Mouse (Mus musculus) limb, embryonic 10.5 days (tissue): ENCODE measurements around the gene Ktn1. TPM values are rescaled to one million over a fixed set of nuclear protein-coding genes. Genes with fewer than 3 reads are reported as not detected.

Experiments
- DNase-seq: peaks from one replicate; pipeline ENCODE4 v3.0.0-alpha.2; 2017; ENCODE audit warnings: low spot score
- H3K27ac ChIP-seq: fragments of 300-500 bp; sonication (generic); 2 replicates; pipeline ENCODE4 v1.5.1; 2016; ENCODE audit warnings: mild to moderate bottlenecking
- H3K27me3 ChIP-seq: fragments of 300-500 bp; sonication (generic); 2 replicates; pipeline ENCODE4 v1.6.1; 2016; ENCODE audit warnings: low read depth, mild to moderate bottlenecking; ENCODE audit not compliant: poor library complexity, severe bottlenecking
- H3K36me3 ChIP-seq: fragments of 300-500 bp; sonication (generic); 2 replicates; pipeline ENCODE4 v1.6.1; 2016; ENCODE audit warnings: mild to moderate bottlenecking, moderate library complexity
- H3K4me1 ChIP-seq: fragments of 300-500 bp; sonication (generic); 2 replicates; pipeline ENCODE4 v1.6.1; 2016
- H3K4me3 ChIP-seq: fragments of 300-500 bp; sonication (generic); 2 replicates; pipeline ENCODE4 v1.5.1; 2016; ENCODE audit warnings: mild to moderate bottlenecking, moderate library complexity
- H3K9me3 ChIP-seq: fragments of 300-500 bp; sonication (generic); replicated peaks from 2 replicates; pipeline ENCODE4 v1.6.1; 2016; ENCODE audit warnings: mild to moderate bottlenecking
- WGBS: fragments of 180-500 bp; shearing (Covaris S2); methylation state at CpG from one replicate; pipeline ENCODE4 v1.1.7; 2016; 5-methylcytosine and 5-hydroxymethylcytosine counted together
- polyA plus RNA-seq: library from polyadenylated mRNA; unstranded; fragments of >200 nt; fragmentation: Nextera tagmentation; extraction: Ambion mirVana; gene quantifications from 2 replicates; pipeline ENCODE4 v1.2.1, GENCODE M21; 2016

Gene Ktn1
- polyA plus RNA-seq, 1 experiment from 2014 or later = 55.9 TPM

DNA sequence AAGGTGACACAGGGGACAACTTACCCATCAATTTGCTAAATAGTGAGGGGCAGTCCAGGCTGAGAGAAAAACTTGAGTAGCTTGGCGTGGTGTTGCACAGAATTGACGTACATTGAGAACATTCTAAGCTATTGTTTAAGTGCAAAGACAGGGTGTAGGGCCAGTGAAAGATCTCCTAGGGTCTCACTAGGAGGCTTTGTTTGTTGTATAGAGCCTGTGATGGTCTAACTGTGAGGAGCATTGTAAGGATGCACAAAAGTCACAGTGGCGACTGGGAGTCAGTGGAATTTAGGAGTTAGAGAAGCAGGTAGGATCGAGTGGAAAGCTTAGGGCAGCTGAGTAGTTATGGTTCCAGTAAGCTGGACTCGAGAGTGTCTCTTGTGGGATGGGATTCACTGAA, 50.9 kb downstream of the Ktn1 start:
- Histone ChIP-seq H3K36me3 (peaks cover 82% of the 10 kb centered on the region), H3K27ac (no peak overlapping the region), H3K4me1 (no peaks in the 10 kb centered on the region), H3K27me3 (no peaks in the 10 kb centered on the region), H3K4me3 (no peak overlapping the region), H3K9me3 (no peaks in the 10 kb centered on the region)
- DNase-seq = no peak
- 87% methylated on average over 5 of the region's 5 CpGs for WGBS

- no peaks in the 10 kb centered on the region for H3K27me3 ChIP-seq
- 0 out of 2 replicates have a peak, but pooled peaks cover 3% of the 10 kb centered on the region for H3K4me1 ChIP-seq
- H3K9me3 ChIP-seq = no peaks in the 10 kb centered on the region
- 91% methylated on average over 3 of the region's 3 CpGs for WGBS
- H3K27ac ChIP-seq = no peak overlapping the region
- H3K36me3 ChIP-seq = peaks cover 84% of the 10 kb centered on the region
- no peak for DNase-seq
- H3K4me3 ChIP-seq = no peak overlapping the region
Measured at GRCm38 (mm10) chr14:47709546-47709945, 61.3 kb downstream of the Ktn1 start.

DNA sequence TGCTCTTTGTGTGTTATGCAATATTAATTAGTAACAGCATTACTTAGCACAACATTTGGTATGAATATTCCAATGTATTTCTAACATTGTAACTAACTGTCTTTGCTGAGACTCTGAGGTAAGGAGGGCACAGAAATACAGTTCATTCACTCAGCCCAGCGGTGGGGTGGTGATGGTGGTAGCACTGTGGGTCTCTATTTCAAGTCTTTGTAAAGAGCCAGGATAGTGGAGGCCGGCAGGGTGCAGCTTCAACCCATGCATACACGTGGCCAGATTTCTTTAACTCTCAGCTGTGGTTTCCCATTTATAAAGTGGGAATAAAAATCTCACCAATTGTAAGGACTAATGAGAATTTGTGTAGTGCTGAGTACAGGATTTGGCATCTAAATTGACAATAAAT, 67.5 kb downstream of the Ktn1 start:
- Histone ChIP-seq H3K4me1 (0 out of 2 replicates have a peak, but pooled peaks cover 3% of the 10 kb centered on the region), H3K27ac (no peak overlapping the region), H3K27me3 (no peaks in the 10 kb centered on the region), H3K9me3 (no peaks in the 10 kb centered on the region), H3K36me3 (peaks cover 64% of the 10 kb centered on the region), H3K4me3 (no peak overlapping the region)
- DNase-seq = no peak
- 91% methylated on average over 3 of the region's 3 CpGs for WGBS

- no peaks in the 10 kb centered on the region for H3K9me3 ChIP-seq
- H3K4me1 ChIP-seq = no peaks in the 10 kb centered on the region
- DNase-seq = no peak
- H3K27ac ChIP-seq = no peak overlapping the region
- no peaks in the 10 kb centered on the region for H3K27me3 ChIP-seq
- H3K4me3 ChIP-seq = no peak overlapping the region
- 90% methylated on average over 14 of the region's 14 CpGs for WGBS
- H3K36me3 ChIP-seq = peaks cover 60% of the 10 kb centered on the region
Measured at GRCm38 (mm10) chr14:47717916-47718606, 69.8 kb downstream of the Ktn1 start.

DNA sequence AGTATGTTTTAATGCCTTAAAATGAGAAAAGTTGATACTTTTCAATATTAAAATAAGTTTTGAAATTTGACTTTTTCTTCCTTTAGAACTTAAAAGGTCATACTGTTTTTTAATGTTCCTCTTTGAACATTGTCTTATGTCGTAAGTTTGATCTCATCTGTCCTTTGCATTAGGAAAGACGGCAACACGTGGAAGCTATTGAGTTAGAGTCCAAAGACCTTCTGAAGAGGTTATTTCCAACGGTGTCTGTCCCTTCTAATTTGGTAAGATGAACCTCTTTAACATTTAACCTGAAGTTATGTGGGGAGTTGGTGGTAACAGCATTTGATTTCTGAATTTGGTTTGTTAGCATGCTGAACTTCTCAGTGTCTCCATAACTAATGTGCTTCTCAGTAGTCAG, 71.8 kb downstream of the Ktn1 start:
- H3K27ac ChIP-seq = no peak overlapping the region

GRCm38 (mm10) chr14:47723035-47723434, 74.8 kb downstream of the Ktn1 start:
- no peaks in the 10 kb centered on the region for H3K9me3 ChIP-seq
- H3K36me3 ChIP-seq = peaks cover 79% of the 10 kb centered on the region
- H3K27ac ChIP-seq = no peak overlapping the region
- no peak for DNase-seq
- H3K27me3 ChIP-seq = no peaks in the 10 kb centered on the region
- H3K4me1 ChIP-seq = no peaks in the 10 kb centered on the region
- no peak overlapping the region for H3K4me3 ChIP-seq

More for the DNA sequence above, 71.8 kb downstream of the Ktn1 start:
- DNase-seq = no peak
- H3K27me3 ChIP-seq = no peaks in the 10 kb centered on the region
- H3K9me3 ChIP-seq = no peaks in the 10 kb centered on the region
- H3K4me1 ChIP-seq = no peaks in the 10 kb centered on the region
- no peak overlapping the region for H3K4me3 ChIP-seq
- WGBS = 92% methylated on average over 4 of the region's 4 CpGs
- peaks cover 69% of the 10 kb centered on the region for H3K36me3 ChIP-seq

GRCm38 (mm10) chr14:47728594-47728993, 80.3 kb downstream of the Ktn1 start:
- H3K27me3 ChIP-seq = no peaks in the 10 kb centered on the region
- DNase-seq = no peak
- no peaks in the 10 kb centered on the region for H3K9me3 ChIP-seq
- no peaks in the 10 kb centered on the region for H3K4me1 ChIP-seq
- no peak overlapping the region for H3K27ac ChIP-seq
- no peak overlapping the region for H3K4me3 ChIP-seq
- H3K36me3 ChIP-seq = peaks cover 97% of the 10 kb centered on the region
- 94% methylated on average over 1 of the region's 1 CpGs for WGBS

GRCm38 (mm10) chr14:47735354-47735753, 87.1 kb downstream of the Ktn1 start:
- H3K36me3 ChIP-seq = peaks cover 82% of the 10 kb centered on the region

DNA sequence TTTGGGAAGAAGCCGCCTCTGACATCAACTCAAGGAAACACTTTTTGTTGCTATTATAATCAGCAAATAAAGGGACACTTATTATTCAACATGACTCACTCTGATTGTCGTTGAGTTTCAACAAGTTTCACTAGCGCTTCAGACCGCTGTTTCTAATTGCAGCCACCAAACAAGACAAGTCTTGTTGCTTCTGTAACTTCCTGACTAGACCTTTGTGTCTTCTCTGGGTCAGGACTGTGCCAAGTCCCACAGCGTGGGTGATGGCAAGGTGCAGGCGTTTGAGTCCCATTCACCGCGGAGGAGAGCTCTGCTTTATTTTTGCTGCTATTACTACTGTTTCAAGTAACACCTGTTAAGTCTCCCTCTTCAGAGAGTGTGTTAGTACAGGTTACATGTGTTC, 88.2 kb downstream of the Ktn1 start:
- H3K9me3 ChIP-seq = no peaks in the 10 kb centered on the region
- H3K27ac ChIP-seq = no peak overlapping the region
- H3K4me1 ChIP-seq = no peaks in the 10 kb centered on the region
- no peak for DNase-seq
- WGBS = 98% methylated on average over 8 of the region's 8 CpGs
- H3K4me3 ChIP-seq = no peak overlapping the region
- H3K36me3 ChIP-seq = peaks cover 77% of the 10 kb centered on the region
- no peaks in the 10 kb centered on the region for H3K27me3 ChIP-seq

More at GRCm38 (mm10) chr14:47735354-47735753, 87.1 kb downstream of the Ktn1 start:
- no peaks in the 10 kb centered on the region for H3K4me1 ChIP-seq
- H3K4me3 ChIP-seq = no peak overlapping the region
- DNase-seq = no peak
- H3K27ac ChIP-seq = no peak overlapping the region
- H3K9me3 ChIP-seq = no peaks in the 10 kb centered on the region
- 93% methylated on average over 12 of the region's 12 CpGs for WGBS
- no peaks in the 10 kb centered on the region for H3K27me3 ChIP-seq

GRCm38 (mm10) chr14:47740316-47740996, 92.2 kb downstream of the Ktn1 start:
- Histone ChIP-seq H3K9me3 (no peaks in the 10 kb centered on the region), H3K4me1 (peaks cover 7% of the 10 kb centered on the region), H3K27ac (no peak overlapping the region), H3K27me3 (no peaks in the 10 kb centered on the region), H3K36me3 (peaks cover 45% of the 10 kb centered on the region), H3K4me3 (no peak overlapping the region)
- WGBS = 91% methylated on average over 5 of the region's 5 CpGs
- no peak for DNase-seq

- no peak for DNase-seq
- Histone ChIP-seq H3K27me3 (no peaks in the 10 kb centered on the region), H3K9me3 (no peaks in the 10 kb centered on the region), H3K27ac (no peak overlapping the region), H3K4me1 (peaks cover 7% of the 10 kb centered on the region), H3K4me3 (no peak overlapping the region), H3K36me3 (peaks cover 39% of the 10 kb centered on the region)
- 94% methylated on average over 2 of the region's 2 CpGs for WGBS
Measured at GRCm38 (mm10) chr14:47741046-47741445, 92.8 kb downstream of the Ktn1 start.

- no peak overlapping the region for H3K4me3 ChIP-seq
- H3K4me1 ChIP-seq = peaks cover 7% of the 10 kb centered on the region
- H3K27me3 ChIP-seq = no peaks in the 10 kb centered on the region
- DNase-seq = no peak
- H3K36me3 ChIP-seq = peaks cover 26% of the 10 kb centered on the region
- H3K27ac ChIP-seq = no peak overlapping the region; the same call in 1 of the 2 replicates
- WGBS = 90% methylated on average over 7 of the region's 7 CpGs
- no peaks in the 10 kb centered on the region for H3K9me3 ChIP-seq
Measured at GRCm38 (mm10) chr14:47742674-47743073, 94.4 kb downstream of the Ktn1 start.

DNA sequence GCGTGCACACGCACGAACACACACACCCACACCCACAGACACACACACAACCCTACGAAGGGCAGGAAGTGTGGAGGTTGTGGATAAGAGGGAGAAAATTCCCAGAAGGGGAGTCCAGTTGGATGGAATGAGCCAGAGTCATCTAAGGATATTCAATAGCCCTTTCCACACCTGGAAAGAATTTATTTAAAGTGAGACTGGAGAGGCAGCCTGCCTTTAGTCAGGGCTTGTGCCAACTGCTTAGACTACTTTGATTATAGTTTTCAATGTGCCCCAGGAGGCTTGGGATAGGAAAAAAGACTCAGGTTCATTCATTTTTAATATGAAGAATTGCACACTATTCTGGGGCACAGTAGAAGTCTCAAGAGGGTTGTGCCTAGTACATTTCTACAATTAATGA, 96.8 kb downstream of the Ktn1 start:
- 86% methylated on average over 4 of the region's 4 CpGs for WGBS
- H3K27ac ChIP-seq = no peak overlapping the region
- H3K36me3 ChIP-seq = peaks cover 14% of the 10 kb centered on the region; the same call in 1 of the 2 replicates
- no peak overlapping the region for H3K4me3 ChIP-seq
- no peaks in the 10 kb centered on the region for H3K27me3 ChIP-seq
- DNase-seq = no peak
- H3K4me1 ChIP-seq = peaks cover 7% of the 10 kb centered on the region
- no peaks in the 10 kb centered on the region for H3K9me3 ChIP-seq
